Mouse (Mus musculus) left cerebral cortex, postnatal 25 days (tissue): ENCODE results near the gene Hoxa10. TPM values are rescaled to one million over a fixed set of nuclear protein-coding genes. Genes with fewer than 3 reads are reported as not detected.

Source experiments
- DNase-seq, 2 experiments: peaks; one replicate each; pipeline ENCODE4 v3.0.0; 2022; ENCODE audit warnings: low spot score in 2 of 2, mixed read lengths in 1 of 2
- intact Hi-C: fragments of 180-260 bp; cut with DNase I; formaldehyde crosslinking; loops from one replicate; pipeline ENCODE4 v1.15.1; 2025
- total RNA-seq, 2 experiments: library from RNA; stranded (reverse); gene quantifications; 2 replicates each; pipeline ENCODE4 v1.2.3; 2021

Hoxa10 gene
- total RNA-seq, 2 experiments from 2014 or later: not detected

DNA sequence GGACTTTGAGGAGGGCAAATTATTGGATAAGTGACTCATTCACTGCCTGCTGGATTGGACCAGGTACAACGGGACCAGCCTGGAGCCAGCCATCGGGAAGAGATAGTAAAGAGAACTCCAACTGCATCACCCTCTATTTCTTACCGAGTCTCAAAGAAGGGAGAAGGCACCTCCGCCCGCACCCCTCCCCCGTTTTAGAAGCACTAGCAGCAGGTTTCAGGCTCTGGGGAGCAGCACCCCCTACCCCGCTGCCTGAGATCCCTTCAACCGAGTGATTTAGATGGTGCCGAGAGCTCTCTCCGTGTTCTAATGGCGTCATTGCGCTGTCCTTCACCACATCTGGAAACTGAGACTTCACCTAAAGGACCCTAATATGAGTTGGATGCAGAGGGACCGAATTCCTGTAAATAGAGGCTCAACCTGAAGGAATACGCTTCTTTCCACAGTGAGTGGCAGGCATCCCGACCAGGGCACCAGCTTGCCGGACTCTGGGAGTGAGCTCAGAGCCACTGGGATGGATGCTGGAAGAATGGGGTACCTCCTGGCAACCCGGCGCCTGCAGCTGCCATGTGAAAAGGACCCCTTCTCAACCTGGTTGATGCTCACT is 24.8 kb upstream of the Hoxa10 start:
- intact Hi-C loops: no loop called here
- DNase-seq: no peak

DNA sequence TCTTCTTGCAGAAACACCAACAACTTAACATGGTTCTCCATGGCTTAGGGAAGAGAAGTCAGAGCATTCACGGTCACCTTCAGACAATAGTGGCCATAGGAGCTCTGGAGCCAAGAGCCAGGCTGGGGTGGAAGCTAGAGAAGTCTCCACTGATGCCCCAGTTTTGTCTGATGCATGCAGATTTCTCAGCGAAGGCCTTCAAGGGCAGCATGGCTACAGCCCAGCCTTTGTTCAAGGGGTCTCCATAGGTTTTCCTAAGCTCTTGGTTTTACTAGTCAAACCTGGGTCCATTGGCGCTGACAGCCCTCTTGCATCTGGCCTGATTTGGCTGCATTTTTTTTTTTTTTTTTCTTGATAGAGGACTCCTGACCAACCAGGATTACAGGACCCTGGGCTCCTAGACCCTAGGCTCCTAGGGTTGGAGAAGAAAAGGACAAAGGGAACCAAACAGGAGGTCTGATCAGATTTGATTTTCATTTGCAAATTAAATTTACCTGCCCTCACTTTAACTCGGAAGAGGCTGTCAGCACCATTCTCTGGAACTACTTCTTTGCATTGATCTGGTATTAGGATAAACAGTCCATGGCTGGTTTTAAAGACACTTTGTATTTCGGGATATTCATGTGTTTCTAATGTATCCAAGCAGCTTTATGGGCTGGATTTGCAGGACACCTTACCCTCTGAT is 23.6 kb upstream of the Hoxa10 start:
- DNase-seq: no peak
- intact Hi-C loops: no loop called here

DNA sequence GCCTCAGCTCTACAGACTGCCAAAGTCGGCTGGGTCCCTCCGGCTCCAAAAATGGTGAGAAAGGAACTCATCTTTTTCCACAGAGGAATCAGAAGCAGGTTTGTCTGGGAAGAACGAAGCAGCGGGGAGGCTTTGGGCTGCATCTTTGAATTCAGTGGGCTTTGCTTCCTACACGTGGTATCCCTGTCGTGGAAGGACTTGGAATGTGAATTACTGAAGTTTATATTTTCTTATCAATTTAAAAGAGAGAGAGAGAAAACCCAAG is 22.6 kb upstream of the Hoxa10 start:
- intact Hi-C loops: no loop called here
- no peak for DNase-seq

DNA sequence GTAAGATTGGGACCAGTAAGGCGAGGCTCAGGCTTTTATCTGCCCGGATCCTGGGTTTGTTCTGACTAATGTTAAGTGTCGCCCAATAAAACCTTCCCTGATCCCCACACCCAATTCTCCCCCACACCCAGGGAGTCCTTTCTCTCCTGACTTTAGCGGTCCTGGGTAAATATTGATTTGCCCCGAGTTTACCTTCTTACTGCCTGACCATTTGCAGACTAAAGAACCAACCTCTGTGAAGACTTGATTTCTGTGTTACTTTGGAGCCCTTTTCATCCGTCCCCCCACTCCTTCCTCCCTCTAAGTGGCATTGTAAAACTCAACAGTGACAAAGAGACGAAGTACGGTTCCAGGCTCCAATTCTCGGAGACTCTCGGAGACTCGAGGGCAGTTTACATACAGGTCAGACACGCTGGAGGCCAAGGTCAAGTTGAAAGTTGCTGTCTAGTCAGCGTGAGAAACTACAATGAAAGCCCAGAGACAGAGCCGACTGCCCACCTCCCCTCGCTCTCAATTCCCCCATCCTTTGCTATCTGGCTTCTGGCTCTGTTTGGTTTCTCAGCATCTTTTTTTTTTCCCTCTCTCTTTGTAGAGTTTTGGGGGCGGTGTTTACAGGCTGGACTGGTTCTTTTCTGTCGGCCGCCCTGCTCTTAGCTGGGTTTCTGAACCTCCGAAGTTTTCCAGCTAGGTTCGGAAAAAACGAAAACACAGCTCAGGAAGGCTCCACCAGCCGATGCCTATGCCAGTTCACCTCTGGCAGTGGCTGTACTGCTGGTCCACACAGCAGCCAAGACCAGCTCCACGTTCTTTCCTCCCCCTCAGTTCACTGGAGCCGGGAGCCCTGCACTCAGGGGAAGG is 22.0 kb upstream of the Hoxa10 start:
- intact Hi-C loops: no loop called here

DNA sequence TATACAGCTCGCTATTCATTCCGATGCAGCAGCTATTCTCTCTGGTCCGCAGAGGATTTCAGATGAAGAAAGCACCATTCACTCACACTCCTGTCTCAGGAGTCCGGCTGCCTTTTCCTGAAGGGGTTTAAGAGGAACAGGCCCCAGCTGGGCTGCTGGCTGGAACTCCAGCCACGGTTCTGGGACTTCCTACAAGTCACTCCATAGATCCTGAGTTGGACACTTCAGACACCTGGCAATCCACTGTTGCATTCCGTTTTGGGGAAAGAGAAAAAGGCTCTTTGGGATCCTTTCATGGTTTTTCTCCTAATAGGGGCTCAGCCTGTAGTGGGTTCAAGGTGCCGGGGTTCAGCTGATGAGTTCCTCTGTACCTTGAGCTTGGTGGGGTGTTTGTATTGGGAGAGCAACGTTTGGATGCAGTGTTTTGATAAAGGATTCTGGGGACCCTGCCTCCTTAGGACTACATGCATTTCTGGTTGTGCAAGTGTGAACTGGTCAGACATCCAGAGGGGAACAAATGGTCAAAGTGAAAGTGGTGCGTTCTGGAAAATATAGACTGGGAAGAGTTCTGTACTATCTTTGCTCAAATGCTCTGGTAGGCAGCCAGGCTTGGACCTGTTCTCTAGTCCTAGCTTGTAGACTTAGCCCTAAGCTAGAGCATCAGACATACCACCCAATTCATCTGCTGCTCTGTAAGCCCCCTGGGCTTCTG is 21.3 kb upstream of the Hoxa10 start:
- intact Hi-C loops: no loop called here

More for the DNA sequence above, 22.0 kb upstream of the Hoxa10 start:
- DNase-seq: no peak

DNA sequence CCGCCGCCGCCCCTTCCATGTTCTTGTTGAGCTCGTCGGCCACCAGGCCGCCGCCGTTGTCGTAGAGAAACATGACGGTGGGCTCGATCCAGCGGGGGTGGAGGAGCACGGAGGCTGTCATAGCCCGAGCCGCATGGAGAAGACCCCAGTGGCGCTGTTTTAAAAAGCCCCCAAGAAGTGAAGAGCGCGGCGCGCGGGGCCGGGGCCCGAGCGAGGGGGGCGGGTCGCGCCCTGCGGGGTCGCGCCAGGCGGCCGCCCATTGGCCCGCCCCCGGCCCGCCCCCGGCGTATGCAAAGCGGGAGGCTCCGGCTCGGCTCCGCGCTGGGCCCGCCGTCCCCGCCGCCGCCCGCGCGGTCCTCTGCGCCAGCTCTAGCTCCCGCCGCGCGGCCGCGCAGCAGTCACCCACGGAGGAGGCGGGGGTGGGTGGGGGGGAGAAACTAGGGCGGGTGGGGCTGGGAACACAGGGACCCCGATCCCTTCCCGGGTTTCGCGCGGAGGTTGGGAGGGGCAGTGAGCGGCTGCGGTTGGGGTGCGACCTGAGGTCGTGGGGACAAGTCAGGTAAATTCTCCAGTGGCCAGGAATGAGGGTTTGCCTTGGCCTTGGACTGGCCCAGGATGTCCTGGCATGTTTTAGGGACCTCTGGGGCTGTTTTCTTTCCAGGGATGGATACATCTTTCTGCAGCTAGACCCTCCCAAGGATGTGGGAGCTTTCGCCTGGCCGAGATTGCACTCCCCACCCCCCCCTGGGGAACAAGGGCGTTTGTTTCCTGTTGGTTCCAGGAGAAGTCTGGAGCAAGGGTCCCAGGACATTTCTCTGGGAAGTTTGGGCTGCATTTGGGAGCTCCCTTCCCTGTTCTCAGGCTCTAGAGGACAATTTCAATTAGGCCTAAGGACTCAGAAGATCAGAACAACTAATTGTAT is 20.3 kb upstream of the Hoxa10 start, which contains the start of gene Hoxa13:
Hoxa13 (minus strand) TSS at position 227 of the 922 bp plus-strand sequence.
- intact Hi-C loops: no loop called here
- no peak for DNase-seq

More for the DNA sequence above, 21.3 kb upstream of the Hoxa10 start:
- DNase-seq: no peak

DNA sequence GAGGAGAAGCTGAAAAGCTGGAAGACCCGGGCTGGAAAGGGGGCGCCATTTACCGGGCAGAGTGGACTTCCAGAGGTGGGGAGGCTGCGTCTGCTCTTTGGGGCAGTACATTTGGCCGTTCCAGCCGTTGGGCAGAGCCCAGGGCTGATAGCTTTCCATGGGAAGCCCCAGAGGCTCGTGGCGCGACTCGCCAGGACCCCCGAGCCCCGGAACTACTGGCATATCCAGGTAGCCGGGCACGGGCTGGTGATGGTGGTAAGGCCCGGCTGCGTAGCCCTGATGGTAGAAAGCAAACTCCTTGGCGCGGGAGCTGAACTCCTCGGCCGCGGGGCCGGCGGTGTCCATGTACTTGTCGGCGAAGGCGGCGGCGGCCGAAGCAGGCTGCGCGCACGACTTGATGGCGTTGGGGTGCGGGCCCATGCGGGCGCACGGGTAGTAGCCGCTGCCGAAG is 19.2 kb upstream of the Hoxa10 start:
- DNase-seq: no peak
- intact Hi-C loops: loop anchor here (5.0 kb wide), 5 partner anchors 98 to 1083 kb away; partner anchors contain the start of gene Hoxa2

DNA sequence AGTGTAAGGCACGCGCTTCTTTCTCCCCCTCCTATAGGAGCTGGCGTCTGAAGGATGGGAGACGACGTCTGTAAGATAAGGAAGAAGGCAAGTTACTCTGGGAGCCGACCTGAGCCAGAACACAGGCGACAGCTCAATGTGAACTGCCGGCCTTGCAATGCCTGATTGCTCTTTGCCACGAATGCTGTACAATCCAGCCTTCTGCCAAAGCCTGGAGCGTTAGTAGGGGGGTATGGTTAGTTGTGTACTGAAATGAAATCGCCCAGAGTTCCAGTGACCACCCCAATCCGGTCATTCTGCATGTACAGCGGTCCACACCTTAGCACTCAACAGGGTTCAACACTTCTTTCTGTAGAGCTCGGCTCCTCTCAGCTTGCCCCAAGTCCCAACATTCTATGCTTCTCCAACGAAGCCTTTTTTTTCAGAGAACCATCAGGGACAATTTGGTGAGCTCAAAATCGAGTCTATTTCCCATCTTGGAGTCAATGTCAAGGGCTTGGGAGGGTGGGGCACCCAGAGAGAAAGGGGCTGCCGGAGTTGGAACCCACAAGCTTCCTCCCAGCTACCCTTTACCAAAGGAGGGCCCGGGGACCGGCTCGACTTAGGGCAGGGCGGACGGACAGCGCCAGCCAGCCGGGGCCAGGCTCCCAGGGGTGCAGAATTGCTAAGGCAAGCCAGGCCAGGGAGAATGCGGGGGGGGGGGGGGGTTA is 18.6 kb upstream of the Hoxa10 start:
- DNase-seq: no peak
- intact Hi-C loops: loop anchor here (5.0 kb wide), 5 partner anchors 97 to 1082 kb away; partner anchors contain the start of gene Hoxa2

DNA sequence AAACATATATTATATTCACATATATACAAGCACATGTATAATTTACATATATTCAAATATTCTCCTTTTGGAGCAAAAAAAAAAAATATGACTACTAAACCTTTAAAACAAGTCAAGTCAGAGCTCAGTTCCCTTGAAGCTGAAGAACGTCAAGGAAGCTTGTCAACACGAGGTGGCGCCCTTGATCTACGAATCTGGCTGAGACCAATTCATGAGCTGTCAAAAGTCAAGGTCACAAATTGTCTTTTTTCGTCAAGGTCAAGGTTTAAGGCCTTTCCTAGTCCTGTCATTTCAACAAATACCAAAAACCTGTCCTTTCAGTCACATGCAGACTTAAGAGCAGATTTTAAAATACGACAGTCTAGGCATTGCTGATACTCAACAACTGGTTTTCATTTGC is 16.3 kb upstream of the Hoxa10 start:
- intact Hi-C loops: loop anchor here (2.0 to 5.0 kb wide), 6 partner anchors 95 to 1080 kb away; partner anchors contain the start of gene Hoxa2
- peak; percentile 64 to 70 for DNase-seq

DNA sequence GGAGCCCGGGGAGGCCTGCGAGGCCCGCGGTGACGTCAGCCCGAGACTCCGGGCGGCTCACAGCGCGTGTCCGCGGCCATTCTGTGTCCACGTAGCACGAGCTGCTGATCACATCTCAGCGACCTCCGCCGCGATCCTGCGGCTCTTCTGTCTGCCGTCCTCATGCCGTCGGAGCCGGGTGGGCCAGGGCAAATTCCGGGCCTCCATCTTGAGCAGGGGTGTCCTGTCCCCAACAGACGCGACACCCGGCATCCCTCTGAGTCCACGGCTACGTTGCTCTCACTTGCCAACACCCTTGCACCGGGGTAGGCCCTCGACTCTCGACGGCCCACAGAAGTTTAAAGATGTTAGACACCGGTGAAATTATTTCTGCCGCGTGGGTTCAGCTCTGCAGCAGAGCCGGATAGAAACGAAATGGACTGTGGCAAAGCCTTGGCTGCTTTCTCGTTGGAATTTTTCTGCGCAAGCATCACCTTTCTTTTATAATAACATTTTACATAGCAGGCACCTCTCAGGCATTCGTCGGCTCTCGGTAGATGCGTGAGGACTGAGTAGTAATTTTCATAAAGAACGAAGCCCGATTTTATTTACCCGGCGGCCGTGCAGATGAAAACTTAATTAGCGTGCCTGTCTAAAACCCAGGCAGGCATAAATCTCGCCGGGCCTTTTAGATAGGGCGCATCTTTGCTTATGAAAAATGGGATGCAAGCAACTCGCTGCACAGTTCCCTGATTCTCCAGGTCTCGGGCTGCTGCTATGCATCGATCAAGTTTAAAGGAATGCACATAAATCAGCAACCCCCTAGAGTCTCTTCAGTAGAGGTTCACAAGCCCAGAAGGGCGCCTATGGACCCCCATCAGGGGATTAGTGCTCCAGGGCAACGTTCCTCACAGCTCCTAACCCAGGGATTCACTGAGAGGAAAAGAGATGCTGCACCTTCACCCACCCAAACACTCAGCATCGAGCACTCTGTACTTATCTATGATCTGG is 13.2 kb upstream of the Hoxa10 start:
- intact Hi-C loops: no loop called here
- DNase-seq: no peak

DNA sequence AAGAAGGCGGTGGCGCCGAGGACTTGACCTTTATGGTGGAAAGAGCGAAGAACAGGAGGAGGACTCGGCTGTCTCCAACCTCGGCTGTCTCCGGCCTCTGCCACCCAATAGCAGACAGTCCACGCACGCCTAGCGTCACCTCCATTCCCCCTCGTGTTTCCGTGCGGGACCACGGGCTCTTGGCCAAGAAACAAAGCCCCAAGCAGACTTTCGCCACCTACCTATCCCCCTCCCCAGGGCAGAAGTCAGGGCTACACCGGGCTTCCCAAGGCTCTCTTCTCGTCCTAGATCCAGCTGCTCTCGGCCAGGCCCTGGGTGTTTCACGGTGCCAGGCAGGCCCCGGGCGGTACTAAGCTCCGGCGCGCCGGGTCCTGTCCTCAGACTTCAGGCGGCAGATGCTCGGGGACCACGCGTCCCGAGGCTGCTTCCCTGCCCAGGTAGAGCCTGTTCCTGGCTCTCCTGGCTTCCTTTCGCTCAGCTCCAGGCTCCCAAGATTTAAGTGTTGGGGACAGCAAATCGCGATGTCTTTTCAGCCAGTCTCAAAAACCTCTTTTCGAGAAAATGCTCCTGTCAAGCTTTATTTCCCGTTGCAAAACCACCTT is 12.2 kb upstream of the Hoxa10 start:
- intact Hi-C loops: no loop called here
- DNase-seq: no peak

DNA sequence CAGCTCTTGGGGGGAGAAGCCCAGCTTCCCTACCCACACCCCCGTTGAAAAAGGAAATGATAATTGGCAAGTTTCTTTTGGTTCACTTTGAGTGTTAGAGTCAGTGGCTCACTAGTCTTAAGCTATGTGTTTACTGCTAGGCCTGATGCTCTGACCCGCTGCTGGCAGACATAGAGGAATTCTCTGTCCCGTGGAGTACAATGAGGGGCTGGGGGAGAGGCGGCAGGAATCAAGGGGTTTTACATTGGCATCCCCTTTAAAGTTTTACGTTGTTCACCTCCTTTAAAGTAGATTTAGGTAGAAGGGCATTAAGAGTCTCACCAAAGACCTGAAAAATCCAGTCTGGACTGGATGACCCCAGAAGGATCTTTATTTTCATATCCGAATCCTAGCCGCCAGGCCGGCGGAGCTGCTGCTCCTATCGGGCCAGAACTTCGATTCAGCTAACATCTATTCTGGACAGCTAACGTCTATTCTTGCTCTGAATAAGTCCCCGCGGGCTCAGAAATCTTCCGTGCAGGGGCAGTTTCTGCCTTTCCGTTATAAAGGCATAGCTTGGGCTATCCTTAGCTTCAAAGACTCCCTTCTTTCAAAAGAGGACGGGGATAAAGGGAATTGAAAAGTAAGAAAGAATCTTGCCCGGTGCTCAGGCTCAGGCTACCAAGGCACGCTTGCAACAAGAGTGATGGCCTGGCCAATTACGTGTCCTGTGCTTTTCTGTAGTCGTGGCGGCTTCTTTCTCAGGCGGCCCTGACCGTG is 11.5 kb upstream of the Hoxa10 start:
- intact Hi-C loops: no loop called here
- DNase-seq: no peak

DNA sequence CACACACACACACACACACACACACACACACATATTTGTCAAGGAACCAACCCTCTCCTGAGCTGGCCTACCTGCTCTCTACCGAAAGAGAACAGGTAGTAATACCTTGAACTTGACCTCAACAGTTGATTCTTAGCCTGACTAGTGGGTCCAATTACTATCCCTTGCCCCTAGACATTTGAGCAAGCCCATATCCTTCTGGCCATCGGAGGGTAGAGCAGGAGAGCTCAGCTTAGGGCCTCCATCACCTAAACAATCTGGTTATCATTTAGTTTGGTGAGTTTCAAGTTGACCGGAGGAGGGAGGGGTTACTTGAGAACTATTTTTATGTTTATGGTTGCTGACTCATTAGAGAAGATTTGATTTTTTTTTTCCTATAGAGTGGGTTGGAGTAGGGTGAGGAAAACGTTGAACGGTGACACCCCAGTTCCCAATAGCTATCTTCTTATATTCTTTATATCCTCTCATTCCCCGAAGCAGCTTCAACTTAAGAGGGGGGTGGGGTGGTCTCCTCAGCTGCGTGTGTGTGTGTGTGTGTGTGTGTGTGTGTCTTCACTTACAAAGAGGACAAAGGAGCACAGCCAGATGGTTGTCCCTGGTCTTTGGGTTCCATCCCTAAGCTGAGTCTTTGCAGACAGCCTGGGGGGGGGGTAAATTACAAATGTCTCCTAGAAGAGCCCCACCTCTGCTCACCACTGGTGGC is 10.7 kb upstream of the Hoxa10 start:
- DNase-seq: no peak
- intact Hi-C loops: no loop called here

DNA sequence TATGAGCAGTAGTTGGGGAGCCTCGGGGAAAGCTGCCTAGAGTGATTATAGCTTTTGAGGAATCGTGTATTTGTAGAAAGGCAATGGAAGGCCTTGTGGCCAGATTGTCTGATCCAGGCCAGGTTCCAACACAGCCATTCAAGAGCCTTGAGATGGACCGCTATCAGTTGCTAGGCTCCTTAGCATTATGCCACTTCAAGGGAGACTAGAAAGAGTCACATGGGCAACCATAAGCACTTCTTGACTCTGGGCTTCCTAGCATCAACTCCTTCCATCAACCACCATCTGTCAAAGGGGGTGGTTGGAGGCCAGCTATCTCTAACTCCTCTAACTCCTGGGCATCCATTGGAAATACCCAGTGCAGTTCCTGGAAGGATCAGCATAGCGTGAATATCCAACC is 9.2 kb upstream of the Hoxa10 start:
- intact Hi-C loops: no loop called here
- DNase-seq: no peak

DNA sequence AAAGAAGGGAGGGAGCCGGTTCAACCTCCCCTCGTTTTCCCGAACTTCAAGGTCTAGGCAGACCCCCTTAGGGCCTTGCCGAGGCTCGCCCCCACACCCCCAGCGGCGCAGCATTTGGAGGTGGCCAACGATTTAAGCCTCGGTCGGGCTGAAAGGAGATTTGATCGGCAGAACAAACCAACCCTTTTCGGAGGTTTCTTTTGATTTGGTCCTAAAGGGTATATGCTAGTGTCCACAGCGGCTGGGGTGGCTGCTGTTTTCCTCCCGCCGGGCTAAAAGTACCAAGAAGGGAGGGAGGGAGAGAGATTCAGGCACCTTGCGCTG is 8.7 kb upstream of the Hoxa10 start:
- intact Hi-C loops: no loop called here
- DNase-seq: no peak
